Mouse (Mus musculus): ENCODE data around the gene Cfap52. TPM values are rescaled to one million over a fixed set of nuclear protein-coding genes. Genes with fewer than 3 reads are reported as not detected.

Cfap52 gene
- polyA plus RNA-seq, 1 experiment from 2014 or later, result 9.8 TPM

GRCm38 (mm10) chr11:67949475-67949874 is 16.0 kb downstream of the Cfap52 start:
- Histone ChIP-seq H3K4me1 (ENCODE audit: insufficient read depth, low read depth, low read length) (no peaks in the 10 kb centered on the region), H3K27ac (ENCODE audit: low read length) (no peak overlapping the region), H3K9me3 (ENCODE audit: low read length) (no peaks in the 10 kb centered on the region), H3K27me3 (replicated peaks; ENCODE audit: insufficient read depth, low read length) (no peaks in the 10 kb centered on the region), H3K4me2 (replicated peaks; ENCODE audit: low read depth, low read length) (no peak overlapping the region), H3K36me3 (ENCODE audit: insufficient read depth, low read length) (no peaks in the 10 kb centered on the region), H3K4me3 (ENCODE audit: low read depth, low read length) (no peak overlapping the region), H3K9ac (replicated peaks; ENCODE audit: low read depth) (no peak overlapping the region)
- 66% methylated on average over 9 of the region's 9 CpGs for WGBS
- DNase-seq (ENCODE audit: low spot score) (no peak), ATAC-seq (no peak)
- TF ChIP-seq EP300 (IDR thresholded peaks at IDR 0.05) (no peak), CTCF (IDR thresholded peaks at IDR 0.05) (no peak)

GRCm38 (mm10) chr11:67948229-67948628 is 17.2 kb downstream of the Cfap52 start:
- ATAC-seq (no peak), DNase-seq (ENCODE audit: low spot score) (no peak)
- Histone ChIP-seq H3K27me3 (replicated peaks; ENCODE audit: insufficient read depth, low read length) (no peaks in the 10 kb centered on the region), H3K9me3 (ENCODE audit: low read length) (no peaks in the 10 kb centered on the region), H3K27ac (ENCODE audit: low read length) (no peak overlapping the region), H3K4me3 (ENCODE audit: low read depth, low read length) (no peak overlapping the region), H3K9ac (replicated peaks; ENCODE audit: low read depth) (no peak overlapping the region), H3K4me2 (replicated peaks; ENCODE audit: low read depth, low read length) (no peak overlapping the region), H3K4me1 (ENCODE audit: insufficient read depth, low read depth, low read length) (no peaks in the 10 kb centered on the region), H3K36me3 (ENCODE audit: insufficient read depth, low read length) (no peaks in the 10 kb centered on the region)
- TF ChIP-seq EP300 (IDR thresholded peaks at IDR 0.05) (no peak), CTCF (IDR thresholded peaks at IDR 0.05) (no peak)
- 22% methylated on average over 3 of the region's 3 CpGs for WGBS

- ATAC-seq (no peak), DNase-seq (ENCODE audit: low spot score) (no peak)
- WGBS, result 90% methylated on average over 3 of the region's 3 CpGs
- Histone ChIP-seq H3K4me3 (ENCODE audit: low read depth, low read length) (no peak overlapping the region), H3K27ac (ENCODE audit: low read length) (no peak overlapping the region), H3K27me3 (replicated peaks; ENCODE audit: insufficient read depth, low read length) (no peaks in the 10 kb centered on the region), H3K36me3 (ENCODE audit: insufficient read depth, low read length) (no peaks in the 10 kb centered on the region), H3K4me1 (ENCODE audit: insufficient read depth, low read depth, low read length) (no peaks in the 10 kb centered on the region), H3K9ac (replicated peaks; ENCODE audit: low read depth) (no peak overlapping the region), H3K4me2 (replicated peaks; ENCODE audit: low read depth, low read length) (no peak overlapping the region), H3K9me3 (ENCODE audit: low read length) (no peaks in the 10 kb centered on the region)
- TF ChIP-seq EP300 (IDR thresholded peaks at IDR 0.05), result no peak
- no peak for TF ChIP-seq CTCF (IDR thresholded peaks at IDR 0.05)
Measured at GRCm38 (mm10) chr11:67932156-67932555, 33.3 kb downstream of the Cfap52 start.

- DNase-seq (ENCODE audit: low spot score), result no peak
- H3K4me2 ChIP-seq (replicated peaks; ENCODE audit: low read depth, low read length), result no peak overlapping the region
- TF ChIP-seq CTCF (IDR thresholded peaks at IDR 0.05) (no peak), EP300 (IDR thresholded peaks at IDR 0.05) (no peak)
Measured at GRCm38 (mm10) chr11:67926348-67927055, 38.9 kb downstream of the Cfap52 start.

GRCm38 (mm10) chr11:67925000-67925399 is 40.5 kb downstream of the Cfap52 start:
- Histone ChIP-seq H3K9ac (replicated peaks; ENCODE audit: low read depth) (no peak overlapping the region), H3K27ac (ENCODE audit: low read length) (no peak overlapping the region), H3K9me3 (ENCODE audit: low read length) (no peaks in the 10 kb centered on the region), H3K4me3 (ENCODE audit: low read depth, low read length) (no peak overlapping the region), H3K4me1 (ENCODE audit: insufficient read depth, low read depth, low read length) (no peaks in the 10 kb centered on the region; the same call in 1 of the 2 replicates), H3K4me2 (replicated peaks; ENCODE audit: low read depth, low read length) (no peak overlapping the region), H3K36me3 (ENCODE audit: insufficient read depth, low read length) (no peaks in the 10 kb centered on the region), H3K27me3 (replicated peaks; ENCODE audit: insufficient read depth, low read length) (no peaks in the 10 kb centered on the region)
- no peak for ATAC-seq
- no peak for TF ChIP-seq CTCF (IDR thresholded peaks at IDR 0.05)
- no peak for TF ChIP-seq EP300 (IDR thresholded peaks at IDR 0.05)
- DNase-seq (ENCODE audit: low spot score), result no peak
- WGBS, result 85% methylated on average over 13 of the region's 13 CpGs

More at GRCm38 (mm10) chr11:67926348-67927055, 38.9 kb downstream of the Cfap52 start:
- WGBS, result 18% methylated on average over 15 of the region's 15 CpGs
- H3K4me1 ChIP-seq (ENCODE audit: insufficient read depth, low read depth, low read length), result no peaks in the 10 kb centered on the region
- no peak overlapping the region for H3K27ac ChIP-seq (ENCODE audit: low read length)
- no peaks in the 10 kb centered on the region for H3K27me3 ChIP-seq (replicated peaks; ENCODE audit: insufficient read depth, low read length)
- no peak overlapping the region for H3K9ac ChIP-seq (replicated peaks; ENCODE audit: low read depth)
- no peak for ATAC-seq
- H3K9me3 ChIP-seq (ENCODE audit: low read length), result no peaks in the 10 kb centered on the region
- no peak overlapping the region for H3K4me3 ChIP-seq (ENCODE audit: low read depth, low read length)
- H3K36me3 ChIP-seq (ENCODE audit: insufficient read depth, low read length), result no peaks in the 10 kb centered on the region

GRCm38 (mm10) chr11:67923720-67924119 is 41.7 kb downstream of the Cfap52 start:
- Histone ChIP-seq H3K27ac (ENCODE audit: low read length) (no peak overlapping the region), H3K36me3 (ENCODE audit: insufficient read depth, low read length) (no peaks in the 10 kb centered on the region), H3K9me3 (ENCODE audit: low read length) (no peaks in the 10 kb centered on the region), H3K4me3 (ENCODE audit: low read depth, low read length) (no peak overlapping the region), H3K4me1 (ENCODE audit: insufficient read depth, low read depth, low read length) (no peaks in the 10 kb centered on the region; the same call in 1 of the 2 replicates), H3K4me2 (replicated peaks; ENCODE audit: low read depth, low read length) (no peak overlapping the region), H3K27me3 (replicated peaks; ENCODE audit: insufficient read depth, low read length) (no peaks in the 10 kb centered on the region), H3K9ac (replicated peaks; ENCODE audit: low read depth) (no peak overlapping the region)
- DNase-seq (ENCODE audit: low spot score) (no peak), ATAC-seq (no peak)
- TF ChIP-seq EP300 (IDR thresholded peaks at IDR 0.05) (no peak), CTCF (IDR thresholded peaks at IDR 0.05) (peak; percentile 44)
- WGBS, result 96% methylated on average over 5 of the region's 5 CpGs

Data from lung, postnatal 0 days (tissue).